In genomic region chr2:143867326-143867725, GRCm38 (mm10) we compare ENCODE assay signal across 8 mouse cellular contexts. TPM values are rescaled to one million over a fixed set of nuclear protein-coding genes. Genes with fewer than 3 reads are reported as not detected.
A peak's percentile ranks its signal among the peaks of the same experiment; 100 is the strongest.
DNase-seq lines count a peak whose midpoint lies in the region; ATAC-seq and TF ChIP-seq lines count a peak whose summit lies in the region.

No protein-coding gene starts in this region.

- no peak for TF ChIP-seq POLR2A in myocyte (IDR thresholded peaks at IDR 0.05; ENCODE audit: insufficient read length, low read depth)

- H3K4me3 ChIP-seq in embryonic facial prominence, embryonic 14.5 days (ENCODE audit: low read depth, low read length), result no peak overlapping the region
- no peak overlapping the region; the same call in 1 of the 2 replicates for H3K4me3 ChIP-seq in heart, embryonic 10.5 days
- no peak overlapping the region for H3K4me3 ChIP-seq in kidney, embryonic 15.5 days (replicated peaks)
- no peak overlapping the region for H3K4me3 ChIP-seq in limb, embryonic 15.5 days
- no peak overlapping the region for H3K4me3 ChIP-seq in myocyte

- H3K4me1 ChIP-seq in embryonic facial prominence, embryonic 14.5 days (ENCODE audit: control insufficient read depth, insufficient read depth, low read length), result peaks cover 9% of the 10 kb centered on the region; the same call in 1 of the 2 replicates
- peaks cover 47% of the 10 kb centered on the region for H3K4me1 ChIP-seq in heart, embryonic 10.5 days
- peaks cover 28% of the 10 kb centered on the region for H3K4me1 ChIP-seq in kidney, embryonic 15.5 days
- peaks cover 15% of the 10 kb centered on the region for H3K4me1 ChIP-seq in limb, embryonic 15.5 days

- H3K79me2 ChIP-seq in myocyte (ENCODE audit: control insufficient read depth, insufficient read depth), result no peaks in the 10 kb centered on the region

- 3% methylated on average over 6 of the region's 6 CpGs for WGBS in embryonic facial prominence, embryonic 14.5 days
- WGBS in heart, embryonic 10.5 days, result 6% methylated on average over 6 of the region's 6 CpGs
- WGBS in kidney, embryonic 15.5 days, result 5% methylated on average over 6 of the region's 6 CpGs
- 3% methylated on average over 6 of the region's 6 CpGs for WGBS in limb, embryonic 15.5 days

- peak; percentile 70 for ATAC-seq in embryonic facial prominence, embryonic 14.5 days (ENCODE audit: low read depth)
- ATAC-seq in kidney, embryonic 15.5 days (replicated peaks; ENCODE audit: low FRiP score), result peak; percentile 50
- ATAC-seq in limb, embryonic 15.5 days (ENCODE audit: insufficient number of reproducible peaks, low FRiP score, low TSS enrichment, low read depth), result peak; percentile 62; the same call in 1 of the 2 replicates

- no peaks in the 10 kb centered on the region for H3K36me3 ChIP-seq in embryonic facial prominence, embryonic 14.5 days (ENCODE audit: control insufficient read depth, insufficient read depth, low read length)
- H3K36me3 ChIP-seq in heart, embryonic 10.5 days, result no peaks in the 10 kb centered on the region
- H3K36me3 ChIP-seq in kidney, embryonic 15.5 days, result no peaks in the 10 kb centered on the region
- H3K36me3 ChIP-seq in limb, embryonic 15.5 days, result no peaks in the 10 kb centered on the region
- H3K36me3 ChIP-seq in myocyte (ENCODE audit: control insufficient read depth, insufficient read depth), result no peaks in the 10 kb centered on the region

- no peak overlapping the region for H3K27ac ChIP-seq in embryonic facial prominence, embryonic 14.5 days (replicated peaks; ENCODE audit: low read depth, low read length)
- peak overlapping the region; percentile 59 for H3K27ac ChIP-seq in heart, embryonic 10.5 days
- H3K27ac ChIP-seq in kidney, embryonic 15.5 days, result 0 out of 2 replicates have a peak overlapping the region, but pooled peaks have one; percentile 27
- H3K27ac ChIP-seq in limb, embryonic 15.5 days, result peak overlapping the region; percentile 43; the same call in 1 of the 2 replicates

- H3ac ChIP-seq in myocyte (ENCODE audit: control insufficient read depth, insufficient read length), result no peak overlapping the region

- no peak overlapping the region for H3K9ac ChIP-seq in embryonic facial prominence, embryonic 14.5 days (ENCODE audit: low read depth, low read length)
- H3K9ac ChIP-seq in kidney, embryonic 15.5 days, result no peak overlapping the region
- H3K9ac ChIP-seq in limb, embryonic 15.5 days, result no peak overlapping the region

- no peaks in the 10 kb centered on the region for H3K27me3 ChIP-seq in embryonic facial prominence, embryonic 14.5 days (replicated peaks; ENCODE audit: control insufficient read depth, insufficient read depth, low read length)
- no peaks in the 10 kb centered on the region for H3K27me3 ChIP-seq in heart, embryonic 10.5 days (ENCODE audit: insufficient read depth, poor library complexity, severe bottlenecking)
- H3K27me3 ChIP-seq in kidney, embryonic 15.5 days, result no peaks in the 10 kb centered on the region
- no peaks in the 10 kb centered on the region for H3K27me3 ChIP-seq in limb, embryonic 15.5 days
- H3K27me3 ChIP-seq in myocyte (ENCODE audit: control insufficient read depth, insufficient read depth, insufficient read length), result peaks cover 9% of the 10 kb centered on the region

- H3K4me2 ChIP-seq in embryonic facial prominence, embryonic 14.5 days (ENCODE audit: low read depth, low read length), result no peak overlapping the region
- H3K4me2 ChIP-seq in kidney, embryonic 15.5 days, result 0 out of 2 replicates have a peak overlapping the region, but pooled peaks have one; percentile 27
- H3K4me2 ChIP-seq in limb, embryonic 15.5 days, result 0 out of 2 replicates have a peak overlapping the region, but pooled peaks have one; percentile 20
- H3K4me2 ChIP-seq in myocyte (ENCODE audit: low read depth), result peak overlapping the region; percentile 68

- peak; percentile 77 for DNase-seq in 416B (ENCODE audit: low read depth)
- peak; percentile 85 to 87 for DNase-seq in adrenal gland, postnatal 36 days
- peak; percentile 92 for DNase-seq in embryonic facial prominence, embryonic 14.5 days (ENCODE audit: low spot score)
- peak; percentile 92 for DNase-seq in heart, embryonic 10.5 days (ENCODE audit: low spot score)
- peak; percentile 51 to 76 for DNase-seq in spleen, postnatal 4 days (ENCODE audit: low spot score in 2 of 2)

- no peaks in the 10 kb centered on the region for H3K9me3 ChIP-seq in embryonic facial prominence, embryonic 14.5 days (ENCODE audit: control insufficient read depth, low read length)
- no peaks in the 10 kb centered on the region for H3K9me3 ChIP-seq in heart, embryonic 10.5 days
- H3K9me3 ChIP-seq in kidney, embryonic 15.5 days (replicated peaks), result no peaks in the 10 kb centered on the region
- H3K9me3 ChIP-seq in limb, embryonic 15.5 days, result no peaks in the 10 kb centered on the region

TF ChIP-seq in myocyte, 11 proteins besides CTCF, POLR2A, EP300 and RAD21:
- TF ChIP-seq MAX (IDR thresholded peaks at IDR 0.05; ENCODE audit: low read depth) (no peak), SRF (IDR thresholded peaks at IDR 0.05; ENCODE audit: control insufficient read depth, insufficient read length, low read depth) (no peak), TCF12 (IDR thresholded peaks at IDR 0.05; ENCODE audit: insufficient read depth, poor library complexity, severe bottlenecking) (no peak), TCF3 (IDR thresholded peaks at IDR 0.05; ENCODE audit: insufficient read length, low read depth) (no peak), E2F4 (IDR thresholded peaks at IDR 0.05; ENCODE audit: insufficient read depth) (no peak), CEBPB (IDR thresholded peaks at IDR 0.05; ENCODE audit: insufficient read depth, poor library complexity, severe bottlenecking) (no peak), POLR2AphosphoS2 (IDR thresholded peaks at IDR 0.05; ENCODE audit: insufficient read length, low read depth) (no peak), REST (IDR thresholded peaks at IDR 0.05; ENCODE audit: insufficient read depth, insufficient read length) (no peak)

RNA-seq across cellular contexts. Expression of gene Bfsp1, which starts 4.4 kb away (rescaled TPM):
- total RNA-seq in adrenal gland, postnatal 36 days (2021), result under 1 TPM; 0.50 to 0.86 TPM
- polyA plus RNA-seq in embryonic facial prominence, embryonic 14.5 days (2014; fragmentation: Nextera tagmentation; extraction: Ambion mirVana), result 3.0 and 3.8 TPM in 2 replicates
- 2.1 and 2.2 TPM in 2 replicates for polyA plus RNA-seq in heart, embryonic 10.5 days (2016; fragmentation: Nextera tagmentation; extraction: Ambion mirVana)
- 1.3 and 1.5 TPM in 2 replicates for polyA plus RNA-seq in kidney, embryonic 15.5 days (2015; fragmentation: Nextera tagmentation; extraction: Ambion mirVana)
- polyA plus RNA-seq in limb, embryonic 15.5 days (2015; fragmentation: Nextera tagmentation; extraction: Ambion mirVana), result 2.8 and 2.9 TPM in 2 replicates
- 0.07 TPM for polyA plus RNA-seq in myocyte (2012; fragmentation: generic; extraction: Trizol)

RNA-seq across cellular contexts. Expression of gene Dstn, which starts 47.8 kb away (rescaled TPM):
- total RNA-seq in adrenal gland, postnatal 36 days (2021), result 100 to 1,000 TPM; 227 to 300 TPM
- polyA plus RNA-seq in embryonic facial prominence, embryonic 14.5 days (2014; fragmentation: Nextera tagmentation; extraction: Ambion mirVana), result 389 and 391 TPM in 2 replicates
- polyA plus RNA-seq in heart, embryonic 10.5 days (2016; fragmentation: Nextera tagmentation; extraction: Ambion mirVana), result 746 and 989 TPM in 2 replicates
- 387 and 407 TPM in 2 replicates for polyA plus RNA-seq in kidney, embryonic 15.5 days (2015; fragmentation: Nextera tagmentation; extraction: Ambion mirVana)
- polyA plus RNA-seq in limb, embryonic 15.5 days (2015; fragmentation: Nextera tagmentation; extraction: Ambion mirVana), result 458 and 484 TPM in 2 replicates
- polyA plus RNA-seq in myocyte (2012; fragmentation: generic; extraction: Trizol), result 174 TPM
